Mouse (Mus musculus) lung, embryonic 14.5 days (tissue): ENCODE results near the gene Cdhr5. TPM values are rescaled to one million over a fixed set of nuclear protein-coding genes. Genes with fewer than 3 reads are reported as not detected.

Experiments used
- ATAC-seq: fragments of 200-750 bp; cut with Nextera tagmentation; 2 replicates; pipeline ENCODE4 v1.8.0; 2017; ENCODE audit warnings: mild to moderate bottlenecking, moderate TSS enrichment, moderate library complexity; ENCODE audit not compliant: insufficient read depth
- DNase-seq: peaks from one replicate; pipeline ENCODE4 v3.0.0-alpha.2; 2015
- H3K27ac ChIP-seq: fragments of 300-500 bp; sonication (generic); 2 replicates; pipeline ENCODE4 v1.5.1; 2014; ENCODE audit warnings: low read depth, mild to moderate bottlenecking, moderate library complexity
- H3K27me3 ChIP-seq: fragments of 300-500 bp; sonication (generic); 2 replicates; pipeline ENCODE4 v1.6.1; 2014; ENCODE audit warnings: low read length, control low read depth; ENCODE audit not compliant: insufficient read depth
- H3K36me3 ChIP-seq: fragments of 300-500 bp; sonication (generic); 2 replicates; pipeline ENCODE4 v1.6.1; 2014; ENCODE audit warnings: control low read depth; ENCODE audit not compliant: insufficient read depth
- H3K4me1 ChIP-seq: fragments of 300-500 bp; sonication (generic); 2 replicates; pipeline ENCODE4 v1.6.1; 2014; ENCODE audit warnings: antibody characterized with exemption, control low read depth; ENCODE audit not compliant: insufficient read depth
- H3K4me2 ChIP-seq: fragments of 300-500 bp; sonication (generic); 2 replicates; pipeline ENCODE4 v1.6.1; 2014; ENCODE audit warnings: mild to moderate bottlenecking
- H3K4me3 ChIP-seq: fragments of 300-500 bp; sonication (generic); 2 replicates; pipeline ENCODE4 v1.5.1; 2014; ENCODE audit warnings: low read depth, low read length
- H3K9ac ChIP-seq: fragments of 300-500 bp; sonication (generic); 2 replicates; pipeline ENCODE4 v1.6.1; 2014
- H3K9me3 ChIP-seq: fragments of 300-500 bp; sonication (generic); 2 replicates; pipeline ENCODE4 v1.6.1; 2016; ENCODE audit warnings: low read depth, low read length, control low read depth
- CTCF ChIP-seq: IDR thresholded peaks from 2 replicates; pipeline ENCODE4 v1.5.1; 2016; ENCODE audit warnings: antibody characterized with exemption, low read depth
- WGBS: fragments of 180-500 bp; shearing (Covaris S2); extraction: QIAGEN DNeasy Blood & Tissue Kit; methylation state at CpG from one replicate; pipeline ENCODE4 v1.1.7; 2014; 5-methylcytosine and 5-hydroxymethylcytosine counted together
- microRNA counts: library from miRNA; unstranded; fragments of <30 nt; microRNA quantifications from one replicate; lab custom pipeline; 2016
- microRNA-seq: library from miRNA; unstranded; fragments of <30 nt; microRNA quantifications from one replicate; pipeline ENCODE4, GENCODE M21; 2016; ENCODE audit warnings: borderline number of aligned reads
- polyA plus RNA-seq: library from polyadenylated mRNA; unstranded; fragments of >200 nt; fragmentation: Nextera tagmentation; extraction: Ambion mirVana; gene quantifications from 2 replicates; pipeline ENCODE4 v1.2.1, GENCODE M21; 2014

The Cdhr5 gene
- polyA plus RNA-seq, 1 experiment from 2014 or later: not detected

- WGBS: 68% methylated on average over 4 of the region's 4 CpGs
- no peak for TF ChIP-seq CTCF
- peak; percentile 58 for DNase-seq
- peaks cover 7% of the 10 kb centered on the region for H3K4me1 ChIP-seq
- H3K9ac ChIP-seq: 0 out of 2 replicates have a peak overlapping the region, but pooled peaks have one; percentile 9
- no peaks in the 10 kb centered on the region for H3K9me3 ChIP-seq
- no peak overlapping the region for H3K4me3 ChIP-seq
- H3K4me2 ChIP-seq: peak overlapping the region; percentile 92
- H3K36me3 ChIP-seq: peaks cover 11% of the 10 kb centered on the region; the same call in 1 of the 2 replicates
- H3K27me3 ChIP-seq: no peaks in the 10 kb centered on the region
- H3K27ac ChIP-seq: peak overlapping the region; percentile 91
- ATAC-seq: no peak
Measured at GRCm38 (mm10) chr7:141222696-141223215, 53.8 kb downstream of the Cdhr5 start.

GRCm38 (mm10) chr7:141222126-141222467 lies 54.5 kb downstream of the Cdhr5 start:
- whole genome bisulfite sequencing: 6% methylated on average over 8 of the region's 8 CpGs
- TF ChIP-seq CTCF: no peak
- H3K4me1 ChIP-seq: peaks cover 7% of the 10 kb centered on the region
- H3K9me3 ChIP-seq: no peaks in the 10 kb centered on the region
- peak overlapping the region; percentile 91 for H3K27ac ChIP-seq
- DNase-seq: no peak
- peak overlapping the region; percentile 60 for H3K4me3 ChIP-seq
- no peak for ATAC-seq
- H3K9ac ChIP-seq: peak overlapping the region; percentile 9
- no peaks in the 10 kb centered on the region for H3K27me3 ChIP-seq
- H3K36me3 ChIP-seq: peaks cover 18% of the 10 kb centered on the region; the same call in 1 of the 2 replicates
- peak overlapping the region; percentile 92 for H3K4me2 ChIP-seq

GRCm38 (mm10) chr7:141221249-141222125 lies 55.1 kb downstream of the Cdhr5 start:
- Histone ChIP-seq H3K4me2 (peak overlapping the region; percentile 92), H3K27ac (peak overlapping the region; percentile 91), H3K4me3 (peak overlapping the region; percentile 60), H3K9me3 (no peaks in the 10 kb centered on the region), H3K27me3 (no peaks in the 10 kb centered on the region), H3K9ac (peak overlapping the region; percentile 68), H3K36me3 (peaks cover 18% of the 10 kb centered on the region; the same call in 1 of the 2 replicates), H3K4me1 (peaks cover 7% of the 10 kb centered on the region)
- ATAC-seq (peak; percentile 96), DNase-seq (peak; percentile 99)
- TF ChIP-seq CTCF: peak; percentile 27
- 3% methylated on average over 44 of the region's 44 CpGs for WGBS

GRCm38 (mm10) chr7:141220377-141220776 lies 56.2 kb downstream of the Cdhr5 start:
- WGBS: 63% methylated on average over 1 of the region's 1 CpGs
- H3K4me1 ChIP-seq: peaks cover 7% of the 10 kb centered on the region

GRCm38 (mm10) chr7:141219558-141220099 lies 57.0 kb downstream of the Cdhr5 start:
- Histone ChIP-seq H3K36me3 (peaks cover 18% of the 10 kb centered on the region; the same call in 1 of the 2 replicates), H3K4me2 (no peak overlapping the region), H3K4me3 (no peak overlapping the region), H3K27me3 (no peaks in the 10 kb centered on the region), H3K9me3 (no peaks in the 10 kb centered on the region), H3K27ac (no peak overlapping the region), H3K9ac (no peak overlapping the region), H3K4me1 (peaks cover 13% of the 10 kb centered on the region)
- WGBS: 90% methylated on average over 1 of the region's 1 CpGs
- DNase-seq (no peak), ATAC-seq (no peak)
- no peak for TF ChIP-seq CTCF

More at GRCm38 (mm10) chr7:141220377-141220776, 56.2 kb downstream of the Cdhr5 start:
- DNase-seq (no peak), ATAC-seq (no peak)
- H3K27ac ChIP-seq: no peak overlapping the region
- no peak for TF ChIP-seq CTCF
- H3K4me2 ChIP-seq: peak overlapping the region; percentile 92
- no peaks in the 10 kb centered on the region for H3K9me3 ChIP-seq
- peaks cover 18% of the 10 kb centered on the region; the same call in 1 of the 2 replicates for H3K36me3 ChIP-seq
- 0 out of 2 replicates have a peak overlapping the region, but pooled peaks have one; percentile 13 for H3K9ac ChIP-seq
- H3K27me3 ChIP-seq: no peaks in the 10 kb centered on the region
- no peak overlapping the region; the same call in 1 of the 2 replicates for H3K4me3 ChIP-seq

MicroRNA genes within 50 kb of the gene (microRNA counts, 519-probe panel; counts per million panel counts)
- microRNA mmu-miR-210 (lab: Ali Mortazavi, UCI): 3,389 counts per million, percentile 67 among the panel's probes with 10 or more counts

Small RNAs within 50 kb of the gene (microRNA-seq; reads per million reads assigned to microRNA genes)
- gene Mir210: 553 reads per million, percentile 67 among the genes with 10 or more reads in this experiment

Other genes with a start within 250 kb of the Cdhr5 start
- gene Gm17387, start 247.7 kb downstream of the Cdhr5 start, polyA plus RNA-seq: not detected in 2 replicates
- gene B4galnt4, start 215.7 kb downstream of the Cdhr5 start, polyA plus RNA-seq: 5.6 and 7.1 TPM in 2 replicates
- gene Pkp3, start 198.6 kb downstream of the Cdhr5 start, polyA plus RNA-seq: 7.5 and 8.7 TPM in 2 replicates
- 7.8 and 9.8 TPM in 2 replicates for gene Sigirr, start 176.2 kb downstream of the Cdhr5 start, polyA plus RNA-seq
- gene Ano9, start 159.0 kb downstream of the Cdhr5 start, polyA plus RNA-seq: 4.2 and 4.3 TPM in 2 replicates
- gene Ptdss2, start 154.4 kb downstream of the Cdhr5 start, polyA plus RNA-seq: 50.6 and 57.7 TPM in 2 replicates
- gene Rnh1, start 103.9 kb downstream of the Cdhr5 start, polyA plus RNA-seq: 124 and 130 TPM in 2 replicates
- gene Hras, start 82.8 kb downstream of the Cdhr5 start, polyA plus RNA-seq: 85.8 and 97.4 TPM in 2 replicates
- gene Lrrc56, start 82.6 kb downstream of the Cdhr5 start, polyA plus RNA-seq: 3.8 and 4.3 TPM in 2 replicates
- 0.74 and 1.4 TPM in 2 replicates for gene Lmntd2, start 62.7 kb downstream of the Cdhr5 start, polyA plus RNA-seq
- 38.9 and 41.1 TPM in 2 replicates for gene Rassf7, start 60.9 kb downstream of the Cdhr5 start, polyA plus RNA-seq
- 80.7 and 85.4 TPM in 2 replicates for gene Phrf1, start 48.0 kb downstream of the Cdhr5 start, polyA plus RNA-seq
- gene Irf7, start 10.3 kb downstream of the Cdhr5 start, polyA plus RNA-seq: 1.0 and 1.9 TPM in 2 replicates
- gene Sct, start 2.3 kb upstream of the Cdhr5 start, polyA plus RNA-seq: 2.2 and 5.1 TPM in 2 replicates
- 1.0 and 1.4 TPM in 2 replicates for gene Drd4, start 15.2 kb upstream of the Cdhr5 start, polyA plus RNA-seq
- 69.8 and 74.2 TPM in 2 replicates for gene Deaf1, start 50.9 kb upstream of the Cdhr5 start, polyA plus RNA-seq
- 28.8 and 30.3 TPM in 2 replicates for gene Tmem80, start 51.0 kb upstream of the Cdhr5 start, polyA plus RNA-seq
- gene Eps8l2, start 62.1 kb upstream of the Cdhr5 start, polyA plus RNA-seq: 20.0 and 22.4 TPM in 2 replicates
- gene Taldo1, start 115.4 kb upstream of the Cdhr5 start, polyA plus RNA-seq: 241 and 257 TPM in 2 replicates
- 48.5 and 49.1 TPM in 2 replicates for gene Gatd1, start 137.3 kb upstream of the Cdhr5 start, polyA plus RNA-seq
- not detected in 2 replicates for gene Cend1, start 152.7 kb upstream of the Cdhr5 start, polyA plus RNA-seq
- 27.6 and 30.1 TPM in 2 replicates for gene Slc25a22, start 161.1 kb upstream of the Cdhr5 start, polyA plus RNA-seq
- gene Pidd1, start 167.2 kb upstream of the Cdhr5 start, polyA plus RNA-seq: 12.6 and 14.2 TPM in 2 replicates
- 1,415 and 1,470 TPM in 2 replicates for gene Rplp2, start 170.6 kb upstream of the Cdhr5 start, polyA plus RNA-seq
- 26.1 and 26.3 TPM in 2 replicates for gene Pnpla2, start 178.4 kb upstream of the Cdhr5 start, polyA plus RNA-seq
- 15.1 and 18.9 TPM in 2 replicates for gene Cracr2b, start 184.3 kb upstream of the Cdhr5 start, polyA plus RNA-seq
- gene Cd151, start 190.6 kb upstream of the Cdhr5 start, polyA plus RNA-seq: 69.8 and 79.1 TPM in 2 replicates
- gene Polr2l, start 198.3 kb upstream of the Cdhr5 start, polyA plus RNA-seq: 71.2 and 74.3 TPM in 2 replicates
- gene Tspan4, start 198.5 kb upstream of the Cdhr5 start, polyA plus RNA-seq: 95.5 and 100.0 TPM in 2 replicates